Mouse (Mus musculus): Measurements from ENCODE around the gene Tcp11l1. TPM values are rescaled to one million over a fixed set of nuclear protein-coding genes. Genes with fewer than 3 reads are reported as not detected.
A peak's percentile ranks its signal among the peaks of the same experiment; 100 is the strongest.

Gene Tcp11l1
- total RNA-seq, 2 experiments from 2014 or later: 5.7 to 7.2 TPM

DNA sequence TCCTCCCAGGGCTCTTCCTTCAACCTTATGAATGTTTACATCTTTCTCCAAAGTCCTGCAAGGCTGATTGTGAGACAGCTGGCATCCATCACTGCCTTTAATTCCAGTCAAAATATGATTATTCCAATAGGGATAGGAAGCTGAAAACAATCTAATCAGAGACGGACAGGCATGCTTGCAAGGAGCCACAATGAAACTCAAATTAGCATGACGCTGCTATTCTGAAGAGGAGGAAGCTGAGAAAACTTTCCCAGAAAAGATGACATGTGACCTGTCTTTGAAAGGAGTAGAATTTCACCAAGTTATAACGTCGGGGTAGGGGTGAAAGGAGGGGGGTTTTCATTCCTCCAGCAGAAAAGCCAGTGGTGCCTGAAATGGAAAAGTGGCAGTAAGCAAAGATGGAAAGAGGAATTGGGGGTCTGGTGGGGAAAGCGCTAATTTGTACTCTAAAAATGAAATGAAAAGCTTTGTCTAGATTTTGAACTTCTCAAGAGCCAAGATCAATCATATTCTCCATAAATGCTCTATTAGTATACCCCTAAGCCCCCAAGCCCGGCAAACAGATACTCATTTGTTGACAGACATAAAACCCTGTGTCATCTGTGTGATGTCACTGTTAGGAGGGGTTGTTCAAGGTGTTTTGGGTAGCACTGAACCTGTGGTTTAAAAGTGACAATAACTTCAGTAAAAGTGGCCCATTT is 1.1 kb downstream of the Tcp11l1 start:
- DNase-seq: no peak

- no peak for DNase-seq
Observed at GRCm38 (mm10) chr2:104709786-104710337, 2.1 kb downstream of the Tcp11l1 start.

- no peak for DNase-seq
Observed at GRCm38 (mm10) chr2:104704355-104704754, 7.6 kb downstream of the Tcp11l1 start.

- DNase-seq: no peak
Observed at GRCm38 (mm10) chr2:104703158-104703557, 8.8 kb downstream of the Tcp11l1 start.

DNA sequence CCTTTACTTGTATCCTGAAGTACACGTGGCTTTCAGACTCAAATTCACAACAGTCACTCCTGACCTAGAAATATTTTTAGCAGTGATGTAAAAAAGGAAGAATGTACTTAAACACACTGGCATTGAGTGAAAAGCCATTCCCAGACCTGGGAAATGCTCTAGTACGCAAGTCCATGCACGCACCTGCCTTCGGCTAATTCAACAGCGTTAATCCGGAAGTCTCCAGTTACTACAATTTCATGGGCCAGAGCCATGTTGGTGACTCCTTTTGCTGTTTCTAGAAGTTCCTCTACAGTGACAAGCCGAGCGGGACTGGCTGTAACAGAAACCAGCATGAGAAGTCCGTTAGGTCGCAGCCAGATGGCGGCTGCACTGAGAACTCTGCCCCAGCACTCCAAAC is 12.3 kb downstream of the Tcp11l1 start:
- DNase-seq: no peak

DNA sequence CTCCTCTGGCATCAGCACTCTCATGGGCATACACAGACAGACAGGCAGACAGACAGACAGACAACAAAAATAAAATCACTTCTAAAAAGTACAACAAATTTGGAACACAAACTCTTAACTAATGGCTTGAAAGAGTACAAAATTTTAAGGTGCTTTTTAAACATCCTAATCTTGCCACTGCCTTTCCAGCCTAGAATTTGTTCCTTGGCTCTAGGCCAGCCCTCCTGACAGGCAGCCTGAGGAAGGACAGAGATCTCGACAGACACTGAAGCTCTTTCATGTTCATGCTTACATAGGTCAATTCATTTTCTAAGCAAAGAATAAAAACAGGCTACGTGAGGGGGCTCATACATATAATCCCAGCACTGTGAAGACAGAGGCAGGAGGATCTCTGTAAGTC is 19.4 kb downstream of the Tcp11l1 start:
- no peak for DNase-seq

DNA sequence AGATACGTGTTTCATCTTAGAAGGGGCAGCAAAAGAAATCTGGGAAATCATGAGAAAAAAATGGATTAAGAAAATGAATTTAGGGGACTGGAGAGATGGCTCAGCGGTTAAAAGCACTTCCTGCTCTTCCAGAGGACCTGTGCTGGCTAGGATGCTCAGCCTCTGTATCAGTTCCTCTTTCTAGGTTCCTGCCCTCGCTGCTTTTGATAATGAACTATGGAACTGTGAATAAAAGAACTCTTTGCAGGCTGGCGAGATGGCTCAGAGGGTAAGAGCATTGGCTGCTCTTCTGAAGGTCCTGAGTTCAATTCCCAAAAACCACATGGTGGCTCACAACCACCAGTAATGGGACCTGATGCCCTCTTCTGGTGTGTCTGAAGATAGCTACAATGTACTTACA is 21.2 kb downstream of the Tcp11l1 start:
- DNase-seq: no peak

DNA sequence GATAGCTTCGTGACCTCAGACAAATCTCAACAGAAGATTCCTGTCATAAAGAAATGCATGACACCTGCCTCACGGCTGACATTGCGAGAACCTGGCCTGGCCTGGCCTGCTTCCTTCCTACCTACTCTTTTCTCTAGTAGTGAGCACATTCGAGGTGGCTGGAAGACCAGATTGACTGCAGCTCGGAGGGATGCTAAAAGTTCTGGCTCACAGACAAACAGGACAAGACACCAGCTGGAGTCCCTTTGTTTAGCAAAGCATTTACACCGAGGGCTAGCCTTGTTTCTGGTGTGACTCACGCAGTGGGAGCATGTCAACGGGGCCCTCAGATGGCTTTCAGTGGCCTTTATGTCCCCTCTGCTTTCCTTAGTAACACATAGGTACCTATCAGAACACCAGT is 23.2 kb downstream of the Tcp11l1 start:
- DNase-seq: no peak

DNA sequence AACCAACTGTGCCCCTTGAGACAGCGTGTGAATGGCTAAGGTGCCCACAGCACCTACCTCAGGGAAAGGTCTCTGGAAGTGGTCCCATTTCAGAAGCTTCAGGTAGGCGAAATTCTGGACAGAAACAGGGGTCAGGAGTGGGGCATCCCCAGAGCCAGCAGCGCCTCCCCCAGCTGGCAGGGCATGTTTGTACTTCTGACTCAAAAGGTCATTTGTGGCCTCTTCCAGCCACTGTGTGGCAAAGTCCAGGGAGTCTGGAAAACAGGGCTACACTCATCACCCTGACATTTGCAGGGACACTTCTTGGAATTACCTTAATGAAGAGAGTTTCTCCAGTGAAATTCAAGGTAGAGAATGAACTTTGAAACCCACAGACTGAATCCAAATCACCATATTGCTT is 23.6 kb downstream of the Tcp11l1 start:
- no peak for DNase-seq

DNA sequence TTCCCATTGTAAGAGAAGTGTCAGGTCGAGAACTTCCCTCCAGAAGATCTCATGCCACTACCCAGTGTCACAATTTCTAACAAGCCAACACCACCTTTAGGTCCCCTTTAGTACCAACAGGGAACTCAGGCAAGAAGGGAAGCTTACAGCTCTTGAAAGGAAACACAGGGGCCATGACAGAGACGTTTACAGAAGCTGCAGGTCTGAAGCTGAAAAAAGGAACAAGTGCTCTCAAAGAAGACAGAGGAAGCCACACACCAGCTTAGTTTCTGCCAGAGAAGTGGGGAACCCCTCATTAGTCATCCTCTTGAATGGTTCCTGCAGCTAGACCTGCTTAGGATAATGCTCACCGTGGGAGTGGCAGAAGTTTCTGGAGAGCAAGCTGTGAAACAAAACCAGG is 24.7 kb downstream of the Tcp11l1 start:
- no peak for DNase-seq

DNA sequence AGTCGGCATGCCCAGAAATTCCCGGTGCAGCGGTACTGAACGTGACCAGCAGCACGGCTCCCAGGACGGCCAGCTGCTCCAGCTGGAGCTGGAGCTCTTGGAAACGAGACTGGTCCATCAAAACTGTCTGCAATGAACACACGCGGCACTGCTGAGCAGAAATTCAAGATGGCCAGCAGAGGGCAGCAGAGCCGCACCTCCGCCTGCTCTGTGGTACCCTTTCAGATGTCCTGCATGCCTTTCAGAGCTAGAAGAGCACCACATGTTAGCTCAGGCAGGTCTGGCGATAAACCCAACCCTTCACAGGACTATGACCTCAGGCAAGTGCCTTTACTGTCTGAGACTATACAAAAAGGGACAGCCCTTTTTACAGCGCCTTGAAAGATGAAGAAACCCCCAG is 26.6 kb downstream of the Tcp11l1 start:
- DNase-seq: peak; percentile 80

- DNase-seq: no peak
Observed at GRCm38 (mm10) chr2:104684771-104685170, 27.2 kb downstream of the Tcp11l1 start.

- DNase-seq: no peak
Observed at GRCm38 (mm10) chr2:104677326-104677725, 34.6 kb downstream of the Tcp11l1 start.

- DNase-seq: no peak
Observed at GRCm38 (mm10) chr2:104671724-104672123, 40.2 kb downstream of the Tcp11l1 start.

GRCm38 (mm10) chr2:104669122-104669804 is 42.7 kb downstream of the Tcp11l1 start:
- no peak for DNase-seq

DNA sequence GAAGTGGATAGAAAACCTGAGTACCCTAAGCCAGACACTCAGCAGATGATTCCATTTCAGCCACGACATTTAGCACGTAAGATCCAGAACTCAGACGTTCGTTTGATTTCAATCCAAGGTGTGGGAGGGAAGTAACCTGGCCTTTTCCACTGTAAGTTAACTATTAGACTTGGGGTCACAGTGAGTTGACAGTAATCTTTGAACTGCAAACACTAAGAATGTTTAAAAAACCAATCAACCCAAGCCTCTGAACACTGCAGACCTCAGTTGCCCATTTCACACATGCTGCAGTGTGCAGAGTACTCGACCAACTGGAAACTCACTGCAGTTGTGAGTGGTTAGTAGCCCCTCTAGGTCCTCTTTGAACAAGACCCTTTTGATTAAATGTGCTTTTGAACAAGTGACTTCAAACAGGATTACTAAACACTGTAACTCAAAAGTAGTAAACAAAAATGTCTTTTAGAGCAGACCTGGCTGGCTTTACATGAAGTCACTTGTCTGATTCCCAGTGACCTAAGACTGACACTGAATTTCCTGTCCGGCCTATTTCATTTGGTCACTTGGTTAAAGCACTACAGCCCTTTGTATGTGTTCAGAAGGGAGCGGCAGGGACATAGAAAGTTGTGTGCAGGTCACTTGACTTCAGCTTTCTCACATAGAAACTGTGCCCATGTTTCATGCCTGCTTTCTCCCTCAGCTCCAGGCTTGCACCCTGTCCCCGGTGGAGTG is 48.4 kb downstream of the Tcp11l1 start:
- no peak for DNase-seq

DNA sequence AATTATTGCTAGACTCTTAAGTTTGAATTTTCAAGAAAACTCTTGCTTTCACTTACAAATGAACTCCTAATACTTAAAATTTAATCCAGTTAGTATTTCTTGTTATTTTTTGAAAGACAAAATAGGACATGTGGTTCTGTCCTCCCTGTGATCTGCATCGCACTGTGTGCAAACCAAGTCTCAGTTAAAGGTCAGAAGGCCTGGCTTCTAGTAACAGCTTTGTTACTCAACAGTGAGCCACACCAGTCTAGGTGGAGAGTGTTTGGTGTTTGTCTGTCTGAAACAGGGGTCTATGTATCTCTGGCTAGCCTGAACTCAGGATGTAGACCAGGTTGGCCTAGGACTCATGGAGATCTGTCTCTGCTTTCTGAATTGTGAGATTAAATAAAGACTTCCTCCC is 53.3 kb downstream of the Tcp11l1 start:
- DNase-seq: no peak

GRCm38 (mm10) chr2:104615985-104616711 is 95.8 kb downstream of the Tcp11l1 start:
- DNase-seq: no peak

- DNase-seq: no peak
Observed at GRCm38 (mm10) chr2:104614786-104615185, 97.2 kb downstream of the Tcp11l1 start.
